Mouse (Mus musculus): ENCODE data around the gene Faim2.

DNA sequence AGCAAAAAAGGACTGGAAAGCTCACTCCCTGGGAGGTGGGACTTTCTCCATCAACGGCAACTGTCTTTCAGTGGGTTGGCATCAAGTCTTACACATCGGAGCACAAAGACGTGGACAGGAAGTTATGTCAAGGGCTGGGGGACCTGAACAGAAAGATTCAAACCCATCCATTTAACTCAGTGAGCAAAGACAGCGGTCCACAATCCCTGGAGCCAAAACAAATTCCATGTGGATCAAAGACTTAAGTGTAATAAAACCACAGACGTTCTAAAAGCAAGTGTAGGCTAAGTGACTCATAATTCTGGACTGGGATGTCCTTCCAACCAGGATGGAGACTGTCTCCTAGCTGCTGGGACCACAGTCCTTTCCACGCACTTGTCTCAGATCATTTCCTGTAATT, 19.8 kb upstream of the Faim2 start:
- TF ChIP-seq GATA1 (IDR thresholded peaks at IDR 0.05; ENCODE audit: borderline replicate concordance, low read length) (no peak), CTCF (IDR thresholded peaks at IDR 0.05; ENCODE audit: low read depth, low read length) (no peak), TAL1 (conservative IDR thresholded peaks at IDR 0.05; ENCODE audit: low read depth, low read length) (no peak), POLR2AphosphoS5 (IDR thresholded peaks at IDR 0.05; ENCODE audit: insufficient replicate concordance, low read depth, low read length) (no peak)
